Mouse (Mus musculus) midbrain, embryonic 14.5 days (tissue): Measurements from ENCODE around the gene Usp31. TPM values are rescaled to one million over a fixed set of nuclear protein-coding genes. Genes with fewer than 3 reads are reported as not detected.

ENCODE experiments used
- ATAC-seq: fragments of 200-750 bp; cut with Nextera tagmentation; 2 replicates; pipeline ENCODE4 v1.8.0; 2017; ENCODE audit warnings: moderate number of reproducible peaks, moderate library complexity; ENCODE audit not compliant: low FRiP score, low TSS enrichment
- DNase-seq: peaks from one replicate; pipeline ENCODE4 v3.0.0-alpha.2; 2015
- H3K27ac ChIP-seq: fragments of 300-500 bp; sonication (generic); replicated peaks from 2 replicates; pipeline ENCODE4 v1.5.1; 2014; ENCODE audit warnings: mild to moderate bottlenecking, low read depth, low read length, moderate library complexity
- H3K27me3 ChIP-seq: fragments of 300-500 bp; sonication (generic); 2 replicates; pipeline ENCODE4 v1.6.1; 2014; ENCODE audit warnings: low read length, control low read depth, mixed read lengths; ENCODE audit not compliant: control insufficient read depth, insufficient read depth
- H3K36me3 ChIP-seq: fragments of 300-500 bp; sonication (generic); 2 replicates; pipeline ENCODE4 v1.6.1; 2014; ENCODE audit warnings: low read length, control low read depth; ENCODE audit not compliant: control insufficient read depth, insufficient read depth
- H3K4me1 ChIP-seq: fragments of 300-500 bp; sonication (generic); 2 replicates; pipeline ENCODE4 v1.6.1; 2014; ENCODE audit warnings: mild to moderate bottlenecking, antibody characterized with exemption, low read length, control low read depth; ENCODE audit not compliant: control insufficient read depth, insufficient read depth
- H3K4me2 ChIP-seq: fragments of 300-500 bp; sonication (generic); 2 replicates; pipeline ENCODE4 v1.6.1; 2014; ENCODE audit warnings: mild to moderate bottlenecking, low read length, moderate library complexity
- H3K4me3 ChIP-seq: fragments of 300-500 bp; sonication (generic); replicated peaks from 2 replicates; pipeline ENCODE4 v1.5.1; 2014; ENCODE audit warnings: low read depth, low read length
- H3K9ac ChIP-seq: fragments of 300-500 bp; sonication (generic); replicated peaks from 2 replicates; pipeline ENCODE4 v1.6.1; 2014; ENCODE audit warnings: mild to moderate bottlenecking, low read length, moderate library complexity
- H3K9me3 ChIP-seq: fragments of 300-500 bp; sonication (generic); 2 replicates; pipeline ENCODE4 v1.6.1; 2016; ENCODE audit warnings: low read length, control low read depth, mixed read lengths; ENCODE audit not compliant: control insufficient read depth
- WGBS: fragments of 180-500 bp; shearing (Covaris S2); extraction: QIAGEN DNeasy Blood & Tissue Kit; methylation state at CpG from one replicate; pipeline ENCODE4 v1.1.7; 2014; 5-methylcytosine and 5-hydroxymethylcytosine counted together
- polyA plus RNA-seq: library from polyadenylated mRNA; unstranded; fragments of >200 nt; fragmentation: Nextera tagmentation; extraction: Ambion mirVana; gene quantifications from 2 replicates; pipeline ENCODE4 v1.2.1, GENCODE M21; 2014

Usp31 gene
- polyA plus RNA-seq, 1 experiment from 2014 or later, result 5.5 TPM

DNA sequence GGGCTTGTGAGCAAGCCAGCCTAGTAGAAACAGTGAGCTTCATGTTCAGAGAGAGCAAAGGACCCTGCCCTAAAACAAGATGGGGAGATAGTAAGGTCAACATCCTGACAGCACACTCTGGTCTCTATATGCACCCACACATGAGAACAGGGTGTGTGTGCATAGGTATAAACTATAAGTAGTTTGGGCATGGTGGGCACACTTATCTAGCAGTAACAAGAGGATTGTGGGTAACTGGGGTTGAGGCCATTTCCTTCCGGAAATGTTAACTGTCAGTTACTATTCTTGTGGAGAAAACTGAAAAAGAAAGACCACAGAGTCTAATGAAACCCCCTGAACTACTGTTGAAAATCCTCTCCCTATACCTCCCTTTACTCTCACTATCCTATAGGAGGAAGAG is 112.4 kb downstream of the Usp31 start:
- Histone ChIP-seq H3K4me2 (no peak overlapping the region), H3K36me3 (no peaks in the 10 kb centered on the region), H3K9me3 (no peaks in the 10 kb centered on the region), H3K4me3 (no peak overlapping the region), H3K4me1 (no peaks in the 10 kb centered on the region), H3K27me3 (no peaks in the 10 kb centered on the region), H3K9ac (no peak overlapping the region), H3K27ac (no peak overlapping the region)
- DNase-seq (no peak), ATAC-seq (no peak)
- 94% methylated on average over 1 of the region's 1 CpGs for WGBS

Other genes starting within 250 kb of the Usp31 start
- gene Scnn1g, start 27.2 kb upstream of the Usp31 start, polyA plus RNA-seq, result 0.09 TPM in 1 of 2 replicates, not detected in the other
- 0.11 and 0.13 TPM in 2 replicates for gene Scnn1b, start 157.8 kb upstream of the Usp31 start, polyA plus RNA-seq